23 mouse cellular contexts compared by ENCODE assay signal in the genomic region with DNA sequence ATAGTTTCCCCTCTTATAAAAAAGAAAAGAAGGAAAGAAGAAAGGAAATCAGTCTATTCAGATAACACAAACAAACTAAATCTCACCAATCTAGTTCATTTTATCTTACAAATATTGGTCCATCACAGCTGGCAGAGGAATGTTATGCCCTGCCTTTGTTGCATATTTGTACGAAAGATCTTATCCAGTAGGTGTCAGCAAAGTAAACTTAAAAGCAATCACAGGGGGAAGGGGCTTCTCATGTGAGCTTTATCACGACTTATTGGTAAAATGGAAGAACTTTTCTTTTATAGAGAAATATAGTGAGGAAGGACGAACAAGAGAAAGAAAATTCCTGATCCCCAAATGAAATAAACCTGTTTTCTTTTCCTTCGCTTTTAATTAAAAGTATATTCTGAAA.
DNase-seq lines count a peak whose midpoint lies in the region; ATAC-seq and TF ChIP-seq lines count a peak whose summit lies in the region.
"Had no signal": no experiment of that assay in that cellular context is flagged by ENCODE, and none has a peak within 500 bp of the region (broad histone marks: within the 10 kb centered on the region; RNA-seq: fewer than 3 reads in every experiment).

No protein-coding gene starts in this region.

- no peaks in the 10 kb centered on the region for H3K27me3 ChIP-seq in forebrain, embryonic 14.5 days (replicated peaks; ENCODE audit: control insufficient read depth, insufficient read depth, low read length)
- no peaks in the 10 kb centered on the region for H3K27me3 ChIP-seq in forebrain, embryonic 11.5 days (ENCODE audit: control insufficient read depth, insufficient read depth, low read length)
- H3K27me3 ChIP-seq in stomach, postnatal 0 days (ENCODE audit: control insufficient read depth, insufficient read depth, low read length), result no peaks in the 10 kb centered on the region
- no peaks in the 10 kb centered on the region for H3K27me3 ChIP-seq in cerebellum, adult 2 months (ENCODE audit: control insufficient read depth, insufficient read depth, low read length)
- H3K27me3 ChIP-seq: heart, embryonic 13.5 days; hindbrain, embryonic 13.5 days; intestine, embryonic 15.5 days; liver, embryonic 13.5 days; lung, embryonic 15.5 days; neural tube, embryonic 15.5 days had no signal

- no peaks in the 10 kb centered on the region for H3K9me3 ChIP-seq in forebrain, embryonic 14.5 days (replicated peaks; ENCODE audit: control insufficient read depth, low read length)
- H3K9me3 ChIP-seq in forebrain, embryonic 11.5 days (ENCODE audit: control insufficient read depth, low read length), result no peaks in the 10 kb centered on the region
- no peaks in the 10 kb centered on the region for H3K9me3 ChIP-seq in stomach, postnatal 0 days (ENCODE audit: control insufficient read depth, low read length)
- H3K9me3 ChIP-seq: heart, embryonic 13.5 days; hindbrain, embryonic 13.5 days; intestine, embryonic 15.5 days; liver, embryonic 13.5 days; lung, embryonic 15.5 days; neural tube, embryonic 15.5 days had no signal

- peak; percentile 40; the same call in 1 of the 2 replicates for ATAC-seq in forebrain, embryonic 14.5 days
- ATAC-seq in forebrain, embryonic 11.5 days (replicated peaks; ENCODE audit: low FRiP score), result no peak
- no peak for ATAC-seq in stomach, postnatal 0 days (ENCODE audit: low FRiP score, low TSS enrichment)
- ATAC-seq: intestine, embryonic 15.5 days had no signal

- no peak overlapping the region for H3K4me2 ChIP-seq in forebrain, embryonic 14.5 days (ENCODE audit: low read length)
- no peak overlapping the region for H3K4me2 ChIP-seq in forebrain, embryonic 11.5 days (ENCODE audit: low read depth, low read length, severe bottlenecking)
- H3K4me2 ChIP-seq in stomach, postnatal 0 days (replicated peaks; ENCODE audit: low read depth), result no peak overlapping the region
- H3K4me2 ChIP-seq: heart, embryonic 13.5 days; hindbrain, embryonic 13.5 days; intestine, embryonic 15.5 days; liver, embryonic 13.5 days; lung, embryonic 15.5 days; neural tube, embryonic 15.5 days had no signal

- no peak overlapping the region for H3K9ac ChIP-seq in forebrain, embryonic 14.5 days (ENCODE audit: low read length)
- no peak overlapping the region for H3K9ac ChIP-seq in forebrain, embryonic 11.5 days (ENCODE audit: low read length)
- H3K9ac ChIP-seq in stomach, postnatal 0 days (ENCODE audit: low read length), result no peak overlapping the region
- H3K9ac ChIP-seq: heart, embryonic 13.5 days; hindbrain, embryonic 13.5 days; intestine, embryonic 15.5 days; liver, embryonic 13.5 days; lung, embryonic 15.5 days; neural tube, embryonic 15.5 days had no signal

- no peak for TF ChIP-seq POLR2A in cerebellum, adult 2 months (IDR thresholded peaks at IDR 0.05; ENCODE audit: borderline replicate concordance, insufficient read depth, low read length)

- H3K4me1 ChIP-seq in forebrain, embryonic 14.5 days (ENCODE audit: control insufficient read depth, insufficient read depth, low read length), result no peaks in the 10 kb centered on the region
- no peaks in the 10 kb centered on the region for H3K4me1 ChIP-seq in forebrain, embryonic 11.5 days (replicated peaks; ENCODE audit: control insufficient read depth, insufficient read depth, low read length)
- H3K4me1 ChIP-seq in stomach, postnatal 0 days (replicated peaks; ENCODE audit: control insufficient read depth, insufficient read depth), result no peaks in the 10 kb centered on the region
- no peaks in the 10 kb centered on the region for H3K4me1 ChIP-seq in cerebellum, adult 2 months (ENCODE audit: control insufficient read depth, insufficient read depth, low read length)
- H3K4me1 ChIP-seq: heart, embryonic 13.5 days; hindbrain, embryonic 13.5 days; intestine, embryonic 15.5 days; liver, embryonic 13.5 days; lung, embryonic 15.5 days; neural tube, embryonic 15.5 days had no signal

- H3K36me3 ChIP-seq in forebrain, embryonic 14.5 days (ENCODE audit: control insufficient read depth, insufficient read depth, low read length), result no peaks in the 10 kb centered on the region
- no peaks in the 10 kb centered on the region for H3K36me3 ChIP-seq in forebrain, embryonic 11.5 days (ENCODE audit: control insufficient read depth, insufficient read depth, low read length)
- no peaks in the 10 kb centered on the region for H3K36me3 ChIP-seq in stomach, postnatal 0 days (ENCODE audit: control insufficient read depth, insufficient read depth, low read length)
- H3K36me3 ChIP-seq: heart, embryonic 13.5 days; hindbrain, embryonic 13.5 days; intestine, embryonic 15.5 days; liver, embryonic 13.5 days; lung, embryonic 15.5 days; neural tube, embryonic 15.5 days had no signal

- no peak for TF ChIP-seq EP300 in stomach, postnatal 0 days (optimal IDR thresholded peaks at IDR 0.05)

- peak; percentile 64 for TF ChIP-seq CTCF in layer of hippocampus, adult 2 months (conservative IDR thresholded peaks at IDR 0.05)
- 0 out of 2 replicates have a peak, but pooled peaks have one; percentile 7 for TF ChIP-seq CTCF in stomach, postnatal 0 days (IDR thresholded peaks at IDR 0.05; ENCODE audit: low read depth)
- no peak for TF ChIP-seq CTCF in cerebellum, adult 2 months (IDR thresholded peaks at IDR 0.05; ENCODE audit: borderline replicate concordance, insufficient read depth, low read depth, low read length)

- H3K4me3 ChIP-seq in forebrain, embryonic 14.5 days (ENCODE audit: low read depth, low read length), result no peak overlapping the region
- H3K4me3 ChIP-seq in forebrain, embryonic 11.5 days (ENCODE audit: low read depth, low read length), result no peak overlapping the region
- no peak overlapping the region for H3K4me3 ChIP-seq in layer of hippocampus, adult 2 months
- H3K4me3 ChIP-seq in stomach, postnatal 0 days (ENCODE audit: low read depth, low read length), result no peak overlapping the region
- H3K4me3 ChIP-seq in cerebellum, adult 2 months (replicated peaks; ENCODE audit: insufficient read depth, low read depth, low read length), result no peak overlapping the region
- H3K4me3 ChIP-seq: heart, adult 2 months; heart, embryonic 13.5 days; hindbrain, embryonic 13.5 days; intestine, embryonic 15.5 days; liver, embryonic 13.5 days; lung, embryonic 15.5 days; neural tube, embryonic 15.5 days had no signal

- DNase-seq in forebrain, embryonic 14.5 days (ENCODE audit: low spot score), result peak; percentile 78
- no peak for DNase-seq in forebrain, embryonic 11.5 days (ENCODE audit: low spot score)
- DNase-seq in layer of hippocampus, adult 2 months (ENCODE audit: low spot score in 2 of 2), result no peak
- DNase-seq in layer of hippocampus, adult 8-10 months (ENCODE audit: low spot score in 2 of 2), result no peak
- peak; percentile 30 for DNase-seq in embryo, embryonic 10.5 days (ENCODE audit: low spot score)
- DNase-seq in stomach, postnatal 0 days (ENCODE audit: low spot score), result no peak
- no peak for DNase-seq in cerebellum, adult 2 months
- DNase-seq: adrenal gland, postnatal 25 days; cerebellum, adult 11-12 months; cerebellum, postnatal 14 days; gastrocnemius, postnatal 36 days; heart, adult 2 months; heart, postnatal 14 days; kidney, postnatal 36 days; layer of hippocampus, adult 9-11 months; liver, embryonic 13.5 days; lung, postnatal 36 days; thymus, adult 2 months had no signal

- 58% methylated on average over 4 of the region's 4 CpGs for WGBS in forebrain, embryonic 14.5 days
- WGBS in forebrain, embryonic 11.5 days, result 65% methylated on average over 4 of the region's 4 CpGs
- 42% methylated on average over 4 of the region's 4 CpGs for WGBS in stomach, postnatal 0 days
- 53% methylated on average over 4 of the region's 4 CpGs for WGBS in cerebellum, adult 2 months

- H3K27ac ChIP-seq in forebrain, embryonic 14.5 days (ENCODE audit: low read depth, low read length), result no peak overlapping the region
- no peak overlapping the region for H3K27ac ChIP-seq in forebrain, embryonic 11.5 days (ENCODE audit: low read depth, low read length)
- H3K27ac ChIP-seq in layer of hippocampus, adult 2 months, result no peak overlapping the region
- H3K27ac ChIP-seq in stomach, postnatal 0 days (replicated peaks), result no peak overlapping the region
- H3K27ac ChIP-seq in cerebellum, adult 2 months (ENCODE audit: insufficient read depth, low read length), result no peak overlapping the region
- H3K27ac ChIP-seq: heart, adult 2 months; heart, embryonic 13.5 days; hindbrain, embryonic 13.5 days; intestine, embryonic 15.5 days; liver, embryonic 13.5 days; lung, embryonic 15.5 days; neural tube, embryonic 15.5 days had no signal

Comparison
In these comparisons a context has a peak if more than half of its experiments do, and no peak if none do; other contexts are left out.
1. DNase-seq: peak in forebrain, embryonic 14.5 days (single experiment) and embryo, embryonic 10.5 days (single experiment); none in forebrain, embryonic 11.5 days (single experiment), layer of hippocampus, adult 2 months (0 of 2), layer of hippocampus, adult 8-10 months (0 of 2), stomach, postnatal 0 days (single experiment) and cerebellum, adult 2 months (0 of 2).